8 mouse cellular contexts compared by ENCODE assay signal in genomic region chr16:56037138-56038010, GRCm38 (mm10). TPM values are rescaled to one million over a fixed set of nuclear protein-coding genes. Genes with fewer than 3 reads are reported as not detected.
A peak's percentile ranks its signal among the peaks of the same experiment; 100 is the strongest.
DNase-seq lines count a peak whose midpoint lies in the region; ATAC-seq lines count a peak whose summit lies in the region.

TSS of gene Trmt10c (minus strand) at chr16:56037819.

- peak within 1 kb of the TSS; percentile 65 for H3K4me2 ChIP-seq in hindbrain, embryonic 16.5 days (ENCODE audit: low read length)

- H3K4me3 ChIP-seq in hindbrain, embryonic 16.5 days (ENCODE audit: low read length) = peak within 1 kb of the TSS; percentile 94

- peak within 1 kb of the TSS; percentile 93 for H3K27ac ChIP-seq in hindbrain, embryonic 16.5 days (ENCODE audit: low read depth, low read length)

- DNase-seq in ZHBTc4 (ENCODE audit: low read depth, low spot score) = peak; percentile 97
- peak; percentile 90 to 94 for DNase-seq in cerebellum, postnatal 4 days (ENCODE audit: low spot score in 2 of 2)
- DNase-seq in gastrocnemius, adult 18-20 months (ENCODE audit: low spot score) = peak; percentile 93
- DNase-seq in left cerebral cortex, adult 18-20 months (ENCODE audit: low spot score in 2 of 2) = peak; percentile 95
- DNase-seq in lung, postnatal 4 days = peak; percentile 95 to 96
- DNase-seq in retina, postnatal 1 day = peak; percentile 95
- DNase-seq in thymus, postnatal 4 days = peak; percentile 96

- WGBS in hindbrain, embryonic 16.5 days = under 1% methylated on average over 45 of the region's 63 CpGs

- ATAC-seq in hindbrain, embryonic 16.5 days = peak; percentile 100

- H3K9ac ChIP-seq in hindbrain, embryonic 16.5 days (ENCODE audit: low read depth, low read length) = peak within 1 kb of the TSS; percentile 92

- peaks cover 13% of the 10 kb centered on the region for H3K4me1 ChIP-seq in hindbrain, embryonic 16.5 days (ENCODE audit: control insufficient read depth, insufficient read depth, low read depth, low read length)

- no peaks in the 10 kb centered on the region for H3K9me3 ChIP-seq in hindbrain, embryonic 16.5 days (ENCODE audit: control insufficient read depth, low read length)

- H3K27me3 ChIP-seq in hindbrain, embryonic 16.5 days (replicated peaks; ENCODE audit: control insufficient read depth, insufficient read depth, low read length) = no peaks in the 10 kb centered on the region

- peaks cover 5% of the 10 kb centered on the region; the same call in 1 of the 2 replicates for H3K36me3 ChIP-seq in hindbrain, embryonic 16.5 days (ENCODE audit: control insufficient read depth, insufficient read depth, low read length)

RNA-seq across cellular contexts. Expression of gene Trmt10c, which starts in this region (rescaled TPM):
- 1 to 10 TPM; 8.3 to 9.6 TPM for total RNA-seq in gastrocnemius, adult 18-20 months (2021)
- 17.1 and 17.5 TPM in 2 replicates for polyA plus RNA-seq in hindbrain, embryonic 16.5 days (2015; fragmentation: Nextera tagmentation; extraction: Ambion mirVana)
- 10 to 100 TPM; 10.9 to 11.0 TPM for total RNA-seq in left cerebral cortex, adult 18-20 months (2021)

Comparison
In these comparisons a context has a peak if more than half of its experiments do, and no peak if none do; other contexts are left out.
1. Peak in every context shown above with its lines: DNase-seq, ATAC-seq, H3K4me3 ChIP-seq and H3K27ac ChIP-seq.